Mouse (Mus musculus): ENCODE data around the gene Ufc1.

- TF ChIP-seq E2F4 (IDR thresholded peaks at IDR 0.05; ENCODE audit: borderline replicate concordance, low read depth, low read length) (no peak), MAFK (IDR thresholded peaks at IDR 0.05; ENCODE audit: borderline replicate concordance, low read depth, low read length) (no peak), POLR2A (IDR thresholded peaks at IDR 0.05; ENCODE audit: control insufficient read depth in 1 of 2, insufficient read depth in 1 of 2, low read depth in 1 of 2, low read length in 2 of 2, poor library complexity in 1 of 2) (no peak), CTCF (IDR thresholded peaks at IDR 0.05 in 2 of 3, conservative IDR thresholded peaks at IDR 0.05 in 1 of 3; ENCODE audit: control insufficient read depth in 1 of 3, insufficient read depth in 1 of 3, low read depth in 2 of 3, low read length in 3 of 3, poor library complexity in 1 of 3, severe bottlenecking in 1 of 3) (peak in 2 of 3 experiments; percentile 41 to 77; a peak in 4 of 6 replicates), HCFC1 (IDR thresholded peaks at IDR 0.05; ENCODE audit: low read depth, low read length) (no peak), EP300 (IDR thresholded peaks at IDR 0.05; ENCODE audit: low read depth in 1 of 2, low read length in 2 of 2) (no peak), TAL1 (IDR thresholded peaks at IDR 0.05; ENCODE audit: low read length) (no peak), GABPA (IDR thresholded peaks at IDR 0.05; ENCODE audit: low read depth, low read length) (no peak), ZKSCAN1 (IDR thresholded peaks at IDR 0.05; ENCODE audit: low read depth, low read length) (no peak), MAZ (IDR thresholded peaks at IDR 0.05; ENCODE audit: low read depth, low read length) (no peak)
Measured at GRCm38 (mm10) chr1:171321415-171321814, 26.6 kb upstream of the Ufc1 start.

All from MEL (cell line).